ENCODE assay signal across 8 mouse cellular contexts in the genomic region with DNA sequence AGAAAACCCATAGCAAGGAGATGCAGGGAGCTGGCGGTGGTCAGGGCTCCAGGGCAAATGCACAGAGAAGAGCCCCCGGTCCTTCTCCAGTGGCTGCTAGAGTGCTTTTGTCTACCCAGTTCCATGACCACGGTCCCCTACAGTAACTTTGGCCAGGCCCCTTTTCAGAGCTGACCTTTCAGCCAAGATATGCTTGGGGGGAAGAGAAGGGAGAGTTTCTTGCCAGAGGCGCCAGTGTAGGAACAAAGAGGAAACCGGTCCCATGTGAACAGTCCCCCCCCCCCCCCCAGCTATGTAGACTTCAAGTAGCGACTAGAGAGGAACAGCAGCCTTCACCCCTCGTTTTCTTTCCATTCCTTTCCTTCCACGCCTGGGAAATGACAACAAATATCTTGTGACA. TPM values are rescaled to one million over a fixed set of nuclear protein-coding genes. Genes with fewer than 3 reads are reported as not detected.
DNase-seq lines count a peak whose midpoint lies in the region; ATAC-seq lines count a peak whose summit lies in the region.

No protein-coding gene starts in this region.

- H3K27me3 ChIP-seq in neural tube, embryonic 11.5 days (ENCODE audit: control insufficient read depth, insufficient read depth, low read length), result peaks cover 37% of the 10 kb centered on the region
- peaks cover 85% of the 10 kb centered on the region for H3K27me3 ChIP-seq in liver, embryonic 13.5 days

- no peak for ATAC-seq in neural tube, embryonic 11.5 days (ENCODE audit: insufficient read depth, low FRiP score, low TSS enrichment)
- ATAC-seq in liver, embryonic 13.5 days (ENCODE audit: low read depth), result no peak

- H3K4me2 ChIP-seq in neural tube, embryonic 11.5 days (ENCODE audit: low read depth), result peak overlapping the region; percentile 97
- peak overlapping the region; percentile 77 for H3K4me2 ChIP-seq in liver, embryonic 13.5 days

- peaks cover 7% of the 10 kb centered on the region; the same call in 1 of the 2 replicates for H3K4me1 ChIP-seq in neural tube, embryonic 11.5 days (ENCODE audit: control insufficient read depth, insufficient read depth, low read length)
- peaks cover 12% of the 10 kb centered on the region for H3K4me1 ChIP-seq in liver, embryonic 13.5 days (replicated peaks)

- 3% methylated on average over 8 of the region's 8 CpGs for WGBS in neural tube, embryonic 11.5 days
- WGBS in liver, embryonic 13.5 days (ENCODE audit: insufficient replicate concordance), result 11% methylated on average over 8 of the region's 8 CpGs

- H3K9ac ChIP-seq in neural tube, embryonic 11.5 days (ENCODE audit: low read length), result no peak overlapping the region
- H3K9ac ChIP-seq in liver, embryonic 13.5 days, result no peak overlapping the region

- peak overlapping the region; percentile 52 for H3K4me3 ChIP-seq in neural tube, embryonic 11.5 days (ENCODE audit: low read depth, low read length)
- H3K4me3 ChIP-seq in liver, embryonic 13.5 days (replicated peaks), result peak overlapping the region; percentile 61

- H3K9me3 ChIP-seq in neural tube, embryonic 11.5 days (ENCODE audit: control insufficient read depth, low read length), result no peaks in the 10 kb centered on the region
- H3K9me3 ChIP-seq in liver, embryonic 13.5 days (replicated peaks), result no peaks in the 10 kb centered on the region

- intact Hi-C loops in heart, postnatal 10 days (cut with DNase I), result loop anchor here (2.0 kb wide), 2 partner anchors 36 to 136 kb away; no protein-coding TSS in a partner anchor

- no peaks in the 10 kb centered on the region for H3K36me3 ChIP-seq in neural tube, embryonic 11.5 days (ENCODE audit: control insufficient read depth, insufficient read depth, low read length)
- no peaks in the 10 kb centered on the region for H3K36me3 ChIP-seq in liver, embryonic 13.5 days

- DNase-seq in neural tube, embryonic 11.5 days (ENCODE audit: low spot score), result no peak
- no peak for DNase-seq in neural tube, embryonic 10.5 days (ENCODE audit: extremely low spot score, low spot score)
- DNase-seq in heart, postnatal 10 days, result peak; percentile 27 to 38
- DNase-seq in liver, embryonic 13.5 days, result no peak
- no peak for DNase-seq in testis, postnatal 14 days (ENCODE audit: low spot score)
- DNase-seq in cerebellum, adult 18-20 months, result no peak
- DNase-seq in left cerebral cortex, adult 8-10 months (ENCODE audit: low spot score in 2 of 2), result no peak
- no peak for DNase-seq in frontal cortex, postnatal 14 days (ENCODE audit: low spot score in 2 of 2)

- no peak overlapping the region for H3K27ac ChIP-seq in neural tube, embryonic 11.5 days (ENCODE audit: low read depth, low read length)
- H3K27ac ChIP-seq in liver, embryonic 13.5 days, result no peak overlapping the region

RNA-seq across cellular contexts. Expression of a gene that starts 0.8 kb away (rescaled TPM):
- polyA plus RNA-seq in neural tube, embryonic 11.5 days (2014; fragmentation: Nextera tagmentation; extraction: Ambion mirVana), result 28.9 and 29.2 TPM in 2 replicates
- 100 to 1,000 TPM; 124 to 160 TPM for total RNA-seq in heart, postnatal 10 days (2021)
- polyA plus RNA-seq in liver, embryonic 13.5 days (2015; fragmentation: Nextera tagmentation; extraction: Ambion mirVana), result 7.7 and 10.0 TPM in 2 replicates
- total RNA-seq in left cerebral cortex, adult 8-10 months (2022), result 1 to 10 TPM; 5.3 to 6.4 (median 5.9) TPM

Comparison
In these comparisons a context has a peak if more than half of its experiments do, and no peak if none do; other contexts are left out.
1. DNase-seq: peak in heart, postnatal 10 days (2 of 2); none in neural tube, embryonic 11.5 days (single experiment), neural tube, embryonic 10.5 days (single experiment), liver, embryonic 13.5 days (single experiment), testis, postnatal 14 days (single experiment), cerebellum, adult 18-20 months (0 of 2), left cerebral cortex, adult 8-10 months (0 of 2) and frontal cortex, postnatal 14 days (0 of 2).
2. RNA of a gene that starts 0.8 kb away (total RNA-seq): 124 to 160 TPM in heart, postnatal 10 days; 5.3 to 6.4 TPM in left cerebral cortex, adult 8-10 months; every median in the first group is over 10 times any median in the second.